Mouse (Mus musculus) liver, embryonic 12.5 days (tissue): ENCODE measurements around the gene Adamts8. TPM values are rescaled to one million over a fixed set of nuclear protein-coding genes. Genes with fewer than 3 reads are reported as not detected.

Experiments
- ATAC-seq: fragments of 200-750 bp; cut with Nextera tagmentation; 2 replicates; pipeline ENCODE4 v1.8.0; 2017; ENCODE audit warnings: moderate number of reproducible peaks, mild to moderate bottlenecking, moderate library complexity
- H3K27ac ChIP-seq: fragments of 300-500 bp; sonication (generic); 2 replicates; pipeline ENCODE4 v1.5.1; 2016; ENCODE audit warnings: mild to moderate bottlenecking
- H3K27me3 ChIP-seq: fragments of 300-500 bp; sonication (generic); replicated peaks from 2 replicates; pipeline ENCODE4 v1.6.1; 2016; ENCODE audit warnings: mild to moderate bottlenecking, moderate library complexity
- H3K36me3 ChIP-seq: fragments of 300-500 bp; sonication (generic); 2 replicates; pipeline ENCODE4 v1.6.1; 2016; ENCODE audit warnings: mild to moderate bottlenecking, moderate library complexity
- H3K4me1 ChIP-seq: fragments of 300-500 bp; sonication (generic); 2 replicates; pipeline ENCODE4 v1.6.1; 2016
- H3K4me2 ChIP-seq: fragments of 300-500 bp; sonication (generic); 2 replicates; pipeline ENCODE4 v1.6.1; 2016; ENCODE audit warnings: mild to moderate bottlenecking, moderate library complexity
- H3K4me3 ChIP-seq: fragments of 300-500 bp; sonication (generic); 2 replicates; pipeline ENCODE4 v1.5.1; 2016; ENCODE audit warnings: mild to moderate bottlenecking, moderate library complexity
- H3K9ac ChIP-seq: fragments of 300-500 bp; sonication (generic); 2 replicates; pipeline ENCODE4 v1.6.1; 2016; ENCODE audit warnings: mild to moderate bottlenecking, moderate library complexity
- H3K9me3 ChIP-seq: fragments of 300-500 bp; sonication (generic); replicated peaks from 2 replicates; pipeline ENCODE4 v1.6.1; 2016; ENCODE audit warnings: mild to moderate bottlenecking, moderate library complexity
- WGBS: fragments of 180-500 bp; shearing (Covaris S2); methylation state at CpG from one replicate; pipeline ENCODE4 v1.1.7; 2016; ENCODE audit not compliant: insufficient replicate concordance; 5-methylcytosine and 5-hydroxymethylcytosine counted together
- polyA plus RNA-seq: library from polyadenylated mRNA; unstranded; fragments of >200 nt; fragmentation: Nextera tagmentation; extraction: Ambion mirVana; gene quantifications from 2 replicates; pipeline ENCODE4 v1.2.1, GENCODE M21; 2016

The Adamts8 gene
- polyA plus RNA-seq, 1 experiment from 2014 or later: 0.13 TPM

DNA sequence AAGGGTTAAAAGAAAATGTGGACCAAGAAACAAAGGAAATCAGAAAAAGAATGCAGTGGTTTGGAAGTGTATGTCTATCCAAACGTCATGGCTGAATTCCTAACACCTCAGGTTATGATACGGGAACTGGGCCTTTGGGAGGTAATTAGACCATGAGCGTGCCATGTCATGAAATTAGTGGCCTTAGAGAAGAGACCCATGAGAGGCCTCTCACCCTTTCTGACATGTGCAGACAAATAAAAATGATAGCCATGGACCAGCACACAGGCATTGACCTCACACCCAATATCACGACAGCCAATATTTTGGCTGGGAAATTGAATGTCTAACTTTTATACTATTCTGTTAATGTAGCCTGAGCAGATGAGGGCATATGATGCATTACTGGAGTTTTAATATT lies 60.2 kb downstream of the Adamts8 start:
- Histone ChIP-seq H3K9ac (no peak overlapping the region), H3K4me3 (no peak overlapping the region), H3K4me2 (no peak overlapping the region), H3K27me3 (no peaks in the 10 kb centered on the region; the same call in 1 of the 2 replicates), H3K27ac (no peak overlapping the region), H3K4me1 (no peaks in the 10 kb centered on the region), H3K36me3 (no peaks in the 10 kb centered on the region), H3K9me3 (no peaks in the 10 kb centered on the region)
- no peak for ATAC-seq
- 69% methylated on average over 4 of the region's 4 CpGs for WGBS

DNA sequence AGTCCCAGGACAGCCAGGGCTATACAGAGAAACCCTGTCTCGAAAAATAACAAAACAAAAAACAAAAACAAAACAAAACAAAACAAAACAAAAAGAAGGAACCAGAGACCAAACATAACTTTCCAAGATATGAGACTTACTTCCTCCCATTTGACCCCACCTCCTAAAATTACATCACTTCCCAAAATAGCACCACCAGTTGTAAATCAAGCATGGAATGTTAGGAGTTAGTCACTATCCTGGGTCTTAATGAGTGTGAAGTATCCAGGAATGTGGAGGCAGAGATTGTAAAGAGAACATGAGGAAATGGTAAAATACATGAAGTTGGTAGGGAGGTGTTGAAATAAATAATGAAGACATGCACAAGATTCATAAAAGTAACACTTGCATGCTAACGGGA lies 67.0 kb downstream of the Adamts8 start:
- no peaks in the 10 kb centered on the region for H3K9me3 ChIP-seq
- 38% methylated on average over 2 of the region's 2 CpGs for WGBS
- H3K4me1 ChIP-seq: no peaks in the 10 kb centered on the region
- no peak for ATAC-seq
- no peak overlapping the region for H3K27ac ChIP-seq
- H3K9ac ChIP-seq: no peak overlapping the region
- H3K4me3 ChIP-seq: no peak overlapping the region
- no peaks in the 10 kb centered on the region for H3K36me3 ChIP-seq
- H3K4me2 ChIP-seq: no peak overlapping the region
- no peaks in the 10 kb centered on the region for H3K27me3 ChIP-seq

DNA sequence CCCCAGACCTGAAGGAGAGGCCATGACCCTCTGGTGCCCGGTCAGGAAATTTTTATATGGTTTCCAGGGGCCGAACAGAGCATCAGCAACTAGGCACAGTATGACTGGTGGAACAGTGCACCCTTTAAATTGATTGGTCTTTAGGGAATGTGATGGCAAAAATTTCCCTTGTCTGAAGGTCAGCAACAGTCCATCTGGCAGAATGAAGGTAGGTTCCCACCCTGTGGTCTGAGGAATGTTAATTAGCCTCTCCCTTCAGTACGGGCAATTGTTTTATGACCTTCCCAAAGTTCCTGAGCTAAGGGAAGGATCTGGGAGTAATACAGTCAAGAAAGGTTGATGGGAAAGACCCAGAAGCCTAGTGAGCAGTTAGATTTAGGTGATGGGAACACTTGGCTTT lies 67.7 kb downstream of the Adamts8 start:
- Histone ChIP-seq H3K4me3 (no peak overlapping the region), H3K36me3 (no peaks in the 10 kb centered on the region), H3K27me3 (no peaks in the 10 kb centered on the region), H3K4me1 (no peaks in the 10 kb centered on the region), H3K9me3 (no peaks in the 10 kb centered on the region), H3K27ac (no peak overlapping the region), H3K9ac (no peak overlapping the region), H3K4me2 (no peak overlapping the region)
- no peak for ATAC-seq
- WGBS: 54% methylated on average over 3 of the region's 3 CpGs

DNA sequence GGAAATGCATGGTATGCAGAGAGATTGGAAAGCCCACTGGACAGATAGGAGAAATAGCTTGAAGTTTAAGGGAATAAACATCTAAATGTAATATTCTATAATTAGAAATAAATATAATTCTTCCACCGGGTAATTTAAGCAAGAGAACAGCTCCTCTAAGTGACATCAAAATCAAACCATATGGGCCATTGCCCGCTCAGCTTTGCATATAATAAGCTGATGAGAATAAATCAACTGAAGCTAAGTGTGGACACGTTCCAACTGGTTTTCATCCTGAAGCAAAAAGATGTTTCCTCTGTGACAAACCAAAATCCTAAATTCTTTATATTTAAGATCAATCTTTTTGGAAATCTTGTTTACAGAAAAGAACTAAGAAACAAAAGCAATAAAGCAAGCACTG lies 68.4 kb downstream of the Adamts8 start:
- Histone ChIP-seq H3K9ac (no peak overlapping the region), H3K27ac (no peak overlapping the region), H3K4me1 (no peaks in the 10 kb centered on the region), H3K36me3 (no peaks in the 10 kb centered on the region), H3K9me3 (no peaks in the 10 kb centered on the region), H3K4me3 (no peak overlapping the region), H3K27me3 (no peaks in the 10 kb centered on the region), H3K4me2 (no peak overlapping the region)
- ATAC-seq: no peak
- WGBS: 67% methylated on average over 3 of the region's 3 CpGs

DNA sequence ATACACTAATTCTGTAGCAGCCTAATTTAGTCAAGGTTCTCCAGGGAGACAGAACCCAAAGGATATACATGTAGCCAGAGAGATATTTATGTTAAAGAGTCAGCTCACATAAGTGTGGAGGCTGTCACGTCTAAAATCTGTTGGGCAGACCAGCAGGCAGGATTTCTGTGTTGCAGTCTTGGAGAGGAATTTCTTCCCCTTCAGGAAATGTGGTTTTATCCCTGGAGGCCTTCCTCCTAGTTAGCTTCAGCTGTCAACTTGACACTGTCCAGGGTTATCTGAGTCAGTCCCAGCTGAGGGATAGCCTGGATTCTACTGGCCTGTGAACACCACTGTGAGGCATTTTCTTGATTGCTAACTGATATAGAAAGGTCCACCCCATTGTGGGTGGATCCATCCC lies 69.2 kb downstream of the Adamts8 start:
- no peak overlapping the region for H3K4me3 ChIP-seq
- H3K9me3 ChIP-seq: no peaks in the 10 kb centered on the region
- no peaks in the 10 kb centered on the region for H3K27me3 ChIP-seq
- WGBS: 19% methylated on average over 1 of the region's 1 CpGs
- no peak for ATAC-seq
- no peaks in the 10 kb centered on the region for H3K36me3 ChIP-seq
- H3K9ac ChIP-seq: no peak overlapping the region
- H3K4me1 ChIP-seq: no peaks in the 10 kb centered on the region
- no peak overlapping the region for H3K4me2 ChIP-seq
- no peak overlapping the region for H3K27ac ChIP-seq

DNA sequence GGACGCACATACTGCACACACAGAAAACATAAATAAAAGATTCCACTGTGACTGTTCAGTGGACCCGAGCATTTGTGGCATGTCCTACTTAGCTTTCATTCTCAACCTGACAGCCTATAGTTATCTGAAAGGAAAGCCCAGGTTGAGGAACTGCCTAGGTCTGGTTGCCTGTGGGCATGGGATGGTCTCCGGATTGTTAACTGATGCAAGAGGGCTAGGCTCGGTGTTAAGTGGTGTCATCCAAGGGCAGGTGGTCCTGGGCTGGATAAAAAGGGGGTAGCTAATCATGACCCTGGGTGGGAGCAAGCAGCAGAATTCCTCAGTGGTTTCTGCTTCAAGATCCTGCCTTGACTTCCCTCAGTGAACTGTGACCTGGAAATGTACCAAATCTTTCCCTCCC lies 70.3 kb downstream of the Adamts8 start:
- no peak overlapping the region for H3K4me3 ChIP-seq
- no peak overlapping the region for H3K27ac ChIP-seq
- H3K9ac ChIP-seq: no peak overlapping the region
- H3K36me3 ChIP-seq: no peaks in the 10 kb centered on the region
- no peaks in the 10 kb centered on the region for H3K4me1 ChIP-seq
- no peak for ATAC-seq
- no peaks in the 10 kb centered on the region for H3K27me3 ChIP-seq
- no peaks in the 10 kb centered on the region for H3K9me3 ChIP-seq
- 67% methylated on average over 4 of the region's 4 CpGs for WGBS
- no peak overlapping the region for H3K4me2 ChIP-seq

DNA sequence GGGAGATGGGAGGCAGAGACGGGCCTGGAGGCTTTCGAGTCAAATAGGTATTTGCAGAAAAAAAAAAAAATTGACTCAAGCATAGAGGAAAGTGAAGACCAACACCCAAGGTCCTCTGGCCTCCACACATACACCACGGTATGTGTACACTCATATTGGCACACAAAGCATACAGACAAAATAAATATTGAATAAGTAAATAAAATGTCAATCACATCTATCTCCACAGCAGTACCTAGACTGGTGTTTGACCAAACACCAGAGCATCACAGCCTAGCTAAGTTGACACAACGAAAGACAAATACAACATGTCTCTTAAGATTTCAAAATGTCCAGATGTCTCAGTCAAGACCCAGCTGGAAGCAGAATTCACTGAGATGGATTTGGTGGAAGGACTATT lies 71.1 kb downstream of the Adamts8 start:
- H3K4me1 ChIP-seq: no peaks in the 10 kb centered on the region
- no peaks in the 10 kb centered on the region for H3K27me3 ChIP-seq
- no peak overlapping the region for H3K4me3 ChIP-seq
- WGBS: 71% methylated on average over 4 of the region's 4 CpGs
- no peak overlapping the region for H3K27ac ChIP-seq
- H3K36me3 ChIP-seq: no peaks in the 10 kb centered on the region
- no peak for ATAC-seq
- no peaks in the 10 kb centered on the region for H3K9me3 ChIP-seq
- H3K4me2 ChIP-seq: no peak overlapping the region
- H3K9ac ChIP-seq: no peak overlapping the region

Other genes with a start within 250 kb of the Adamts8 start
- gene Adamts15, start 20.1 kb upstream of the Adamts8 start, polyA plus RNA-seq: 0.99 and 1.5 TPM in 2 replicates
- 10.2 and 10.4 TPM in 2 replicates for gene Zbtb44, start 88.1 kb downstream of the Adamts8 start, polyA plus RNA-seq
- 0.28 and 0.38 TPM in 2 replicates for gene St14, start 189.3 kb downstream of the Adamts8 start, polyA plus RNA-seq